Mouse (Mus musculus) C2C12 (cell line): ENCODE data around the gene Foxp1. TPM values are rescaled to one million over a fixed set of nuclear protein-coding genes. Genes with fewer than 3 reads are reported as not detected.

Source experiments
- H3K27me3 ChIP-seq: one replicate; pipeline ENCODE4 v1.6.1; 2011; ENCODE audit not compliant: control insufficient read depth, insufficient read depth, insufficient read length
- H3K36me3 ChIP-seq: one replicate; pipeline ENCODE4 v1.6.1; 2011; ENCODE audit not compliant: control insufficient read depth, insufficient read depth
- H3K4me3 ChIP-seq: one replicate; pipeline ENCODE4 v1.5.1; 2011; ENCODE audit warnings: mild to moderate bottlenecking, control low read depth; ENCODE audit not compliant: poor library complexity, insufficient read depth, severe bottlenecking
- H3K79me2 ChIP-seq: one replicate; pipeline ENCODE4 v1.6.1; 2011; ENCODE audit not compliant: control insufficient read depth, insufficient read depth
- H3K79me3 ChIP-seq: one replicate; pipeline ENCODE4 v1.6.1; 2011; ENCODE audit warnings: low read depth, control low read depth
- H3ac ChIP-seq: one replicate; pipeline ENCODE3; 2011; ENCODE audit warnings: low read depth; ENCODE audit not compliant: control insufficient read depth, insufficient read length
- CEBPB ChIP-seq: IDR thresholded peaks from one replicate; pipeline ENCODE4 v1.6.1; 2011; ENCODE audit warnings: low read depth, mild to moderate bottlenecking, control low read depth, moderate library complexity
- CTCF ChIP-seq: IDR thresholded peaks from one replicate; pipeline ENCODE4 v1.5.1; 2011; ENCODE audit not compliant: control insufficient read depth, insufficient read depth, insufficient read length
- FOSL1 ChIP-seq: IDR thresholded peaks from one replicate; pipeline ENCODE4 v1.8.0; 2011; ENCODE audit warnings: mild to moderate bottlenecking, low read length; ENCODE audit not compliant: poor library complexity, insufficient read depth, severe bottlenecking
- MAX ChIP-seq: IDR thresholded peaks from one replicate; pipeline ENCODE4 v1.6.1; 2011; ENCODE audit warnings: mild to moderate bottlenecking, control low read depth
- MYOD1 ChIP-seq: IDR thresholded peaks from one replicate; pipeline ENCODE4 v1.6.1; 2011; ENCODE audit warnings: low read depth; ENCODE audit not compliant: control insufficient read depth, insufficient read length
- MYOG ChIP-seq: IDR thresholded peaks from one replicate; pipeline ENCODE4 v1.6.1; 2011; ENCODE audit not compliant: control insufficient read depth, insufficient read length; ENCODE audit errors: extremely low read depth
- USF1 ChIP-seq: IDR thresholded peaks from one replicate; pipeline ENCODE4 v1.6.1; 2011; ENCODE audit warnings: low read depth, mild to moderate bottlenecking, control low read depth, moderate library complexity
- polyA plus RNA-seq: library from polyadenylated mRNA; unstranded; fragments of >200 nt; fragmentation: generic; extraction: Trizol; gene quantifications from one replicate; pipeline ENCODE4 v1.2.1, GENCODE M21; 2012; ENCODE audit warnings: missing spikeins

Foxp1 gene
- polyA plus RNA-seq, 1 experiment: 25.9 TPM

GRCm38 (mm10) chr6:99042175-99042954, 480.2 kb downstream of the Foxp1 start:
- Histone ChIP-seq H3K36me3 (no peaks in the 10 kb centered on the region), H3K79me3 (no peaks in the 10 kb centered on the region), H3K79me2 (no peaks in the 10 kb centered on the region), H3ac (no peak overlapping the region), H3K4me3 (no peak overlapping the region), H3K27me3 (no peaks in the 10 kb centered on the region)
- no peak for TF ChIP-seq MYOD1
- no peak for TF ChIP-seq MYOG
- no peak for TF ChIP-seq FOSL1
- no peak for TF ChIP-seq MAX
- TF ChIP-seq CEBPB: no peak
- TF ChIP-seq USF1: no peak

DNA sequence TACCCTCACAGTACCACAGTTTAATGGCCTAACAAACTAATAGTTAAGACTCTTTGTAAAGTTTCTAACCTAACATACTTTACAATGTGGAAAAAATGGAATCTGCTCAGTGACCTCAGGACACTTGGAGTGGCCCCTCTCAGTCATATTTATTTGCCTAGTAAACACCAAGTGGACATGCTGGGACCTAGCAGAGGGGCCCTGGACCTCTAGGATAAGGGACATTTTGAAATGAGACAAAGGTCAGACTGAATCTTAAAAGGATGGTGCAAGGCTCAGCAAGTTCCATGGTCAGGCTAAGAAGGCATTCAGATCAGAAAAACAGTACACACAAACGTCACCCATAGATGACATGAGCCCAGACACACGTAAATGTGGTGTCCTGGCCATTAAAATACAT, 483.5 kb downstream of the Foxp1 start:
- H3K79me2 ChIP-seq: no peaks in the 10 kb centered on the region
- no peaks in the 10 kb centered on the region for H3K27me3 ChIP-seq
- TF ChIP-seq FOSL1 (no peak), MYOG (no peak), MYOD1 (no peak)
- no peaks in the 10 kb centered on the region for H3K79me3 ChIP-seq
- H3ac ChIP-seq: no peak overlapping the region
- no peak overlapping the region for H3K4me3 ChIP-seq
- H3K36me3 ChIP-seq: no peaks in the 10 kb centered on the region

GRCm38 (mm10) chr6:99035459-99036375, 486.8 kb downstream of the Foxp1 start:
- Histone ChIP-seq H3K79me3 (no peaks in the 10 kb centered on the region), H3K4me3 (no peak overlapping the region), H3ac (no peak overlapping the region), H3K27me3 (no peaks in the 10 kb centered on the region), H3K79me2 (no peaks in the 10 kb centered on the region), H3K36me3 (no peaks in the 10 kb centered on the region)
- no peak for TF ChIP-seq USF1
- no peak for TF ChIP-seq MYOD1
- no peak for TF ChIP-seq CEBPB
- TF ChIP-seq FOSL1: no peak
- TF ChIP-seq CTCF: no peak
- no peak for TF ChIP-seq MYOG
- no peak for TF ChIP-seq MAX

GRCm38 (mm10) chr6:99033062-99033461, 489.5 kb downstream of the Foxp1 start:
- TF ChIP-seq MYOG (no peak), FOSL1 (no peak), CEBPB (no peak), CTCF (no peak), USF1 (no peak), MAX (no peak), MYOD1 (no peak)
- H3K79me3 ChIP-seq: no peaks in the 10 kb centered on the region

DNA sequence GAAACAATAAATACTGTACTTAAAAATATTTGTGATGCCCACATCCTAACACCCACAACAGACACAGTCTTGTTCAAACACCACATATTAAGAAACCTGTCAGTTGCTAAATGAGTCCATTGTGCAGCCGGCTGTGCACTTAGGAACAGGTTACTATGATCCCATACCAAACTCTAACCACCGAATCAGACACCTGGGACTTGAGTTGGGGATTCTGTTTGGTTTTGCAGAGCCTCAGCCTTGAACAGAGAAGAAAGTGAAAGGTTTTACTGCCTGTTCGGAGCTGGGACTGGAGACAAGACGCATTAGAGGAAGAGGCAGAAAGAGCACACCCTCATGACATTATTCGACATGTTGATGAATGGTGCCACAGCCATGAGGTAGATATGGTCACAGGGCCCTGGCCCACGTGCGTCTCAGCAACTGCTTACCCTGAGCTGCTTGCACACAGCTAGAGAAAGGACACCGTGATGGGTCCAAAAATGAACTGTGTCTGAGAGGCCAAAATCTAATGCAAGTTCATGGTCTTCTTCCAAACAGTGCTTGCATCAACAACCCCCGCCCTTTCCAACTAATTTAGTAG, 491.1 kb downstream of the Foxp1 start:
- H3K79me2 ChIP-seq: peaks cover 24% of the 10 kb centered on the region
- H3K4me3 ChIP-seq: no peak overlapping the region
- H3K27me3 ChIP-seq: no peaks in the 10 kb centered on the region
- TF ChIP-seq FOSL1 (no peak), CTCF (no peak), MAX (no peak), USF1 (no peak), MYOG (no peak), MYOD1 (no peak), CEBPB (no peak)
- peaks cover 12% of the 10 kb centered on the region for H3K79me3 ChIP-seq
- no peaks in the 10 kb centered on the region for H3K36me3 ChIP-seq
- no peak overlapping the region for H3ac ChIP-seq

More at GRCm38 (mm10) chr6:99033062-99033461, 489.5 kb downstream of the Foxp1 start:
- H3K79me2 ChIP-seq: peaks cover 8% of the 10 kb centered on the region
- H3K4me3 ChIP-seq: no peak overlapping the region
- no peak overlapping the region for H3ac ChIP-seq
- H3K36me3 ChIP-seq: no peaks in the 10 kb centered on the region
- H3K27me3 ChIP-seq: no peaks in the 10 kb centered on the region
